Mouse (Mus musculus): ENCODE measurements around the gene Mkln1. TPM values are rescaled to one million over a fixed set of nuclear protein-coding genes. Genes with fewer than 3 reads are reported as not detected.

Mkln1 gene
- polyA plus RNA-seq, 1 experiment from 2014 or later: 207 TPM

DNA sequence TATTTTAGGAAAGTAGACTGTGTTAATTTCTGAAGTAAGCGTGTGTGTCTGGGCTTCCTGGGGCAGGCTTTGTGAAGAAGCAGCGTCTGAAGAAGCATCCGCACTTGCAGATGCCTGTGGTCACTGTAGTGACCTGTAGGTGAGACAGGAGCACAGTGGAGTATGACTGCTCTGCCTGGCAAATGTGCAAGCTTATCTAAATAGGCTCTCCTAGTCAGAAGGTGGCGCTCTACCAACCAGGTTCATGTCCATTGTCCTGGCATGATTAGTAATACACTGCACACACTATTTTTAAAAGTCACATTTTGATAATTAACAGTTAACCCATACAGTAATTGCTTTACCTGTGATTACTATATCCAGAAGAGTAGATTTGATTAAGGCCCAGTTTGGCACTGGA is 79.7 kb downstream of the Mkln1 start:
- 78% methylated on average over 4 of the region's 4 CpGs for WGBS

DNA sequence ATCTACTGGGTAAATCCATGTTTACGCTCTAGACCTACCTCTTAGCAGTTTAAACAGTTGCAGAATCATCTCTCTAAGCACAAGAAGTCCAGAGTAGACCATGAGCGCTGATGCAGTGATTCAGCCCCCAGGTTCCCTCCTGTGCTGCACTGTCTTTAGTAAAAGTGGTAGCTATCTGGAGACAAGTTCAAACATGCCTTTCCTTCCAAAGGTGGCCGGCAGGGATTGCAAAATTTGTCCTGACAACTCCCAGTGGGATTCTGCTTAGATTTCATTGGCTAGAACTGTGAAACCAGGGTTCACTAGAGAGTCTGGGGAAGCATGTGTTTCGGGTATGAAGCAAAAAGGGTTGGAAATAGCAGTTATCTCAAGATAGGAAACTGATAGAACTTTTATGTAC is 81.5 kb downstream of the Mkln1 start:
- H3K27ac ChIP-seq: no peak overlapping the region
- no peak overlapping the region for H3K9ac ChIP-seq (replicated peaks)
- H3K4me1 ChIP-seq (replicated peaks): 0 out of 2 replicates have a peak, but pooled peaks cover under 1% of the 10 kb centered on the region
- no peaks in the 10 kb centered on the region for H3K9me3 ChIP-seq
- H3K4me2 ChIP-seq: no peak overlapping the region
- no peak overlapping the region for H3K4me3 ChIP-seq (replicated peaks)
- H3K27me3 ChIP-seq: no peaks in the 10 kb centered on the region
- peaks cover 30% of the 10 kb centered on the region for H3K36me3 ChIP-seq
- no peak for ATAC-seq (ENCODE audit: insufficient number of reproducible peaks, insufficient read depth, low FRiP score, low TSS enrichment, low read depth)
- 86% methylated on average over 4 of the region's 4 CpGs for WGBS

More for the DNA sequence above, 79.7 kb downstream of the Mkln1 start:
- H3K9me3 ChIP-seq: no peaks in the 10 kb centered on the region
- H3K9ac ChIP-seq (replicated peaks): no peak overlapping the region
- H3K4me2 ChIP-seq: no peak overlapping the region
- peaks cover 41% of the 10 kb centered on the region for H3K36me3 ChIP-seq
- no peak overlapping the region for H3K4me3 ChIP-seq (replicated peaks)
- no peaks in the 10 kb centered on the region for H3K4me1 ChIP-seq (replicated peaks)
- H3K27me3 ChIP-seq: no peaks in the 10 kb centered on the region
- no peak for ATAC-seq (ENCODE audit: insufficient number of reproducible peaks, insufficient read depth, low FRiP score, low TSS enrichment, low read depth)
- H3K27ac ChIP-seq: no peak overlapping the region

DNA sequence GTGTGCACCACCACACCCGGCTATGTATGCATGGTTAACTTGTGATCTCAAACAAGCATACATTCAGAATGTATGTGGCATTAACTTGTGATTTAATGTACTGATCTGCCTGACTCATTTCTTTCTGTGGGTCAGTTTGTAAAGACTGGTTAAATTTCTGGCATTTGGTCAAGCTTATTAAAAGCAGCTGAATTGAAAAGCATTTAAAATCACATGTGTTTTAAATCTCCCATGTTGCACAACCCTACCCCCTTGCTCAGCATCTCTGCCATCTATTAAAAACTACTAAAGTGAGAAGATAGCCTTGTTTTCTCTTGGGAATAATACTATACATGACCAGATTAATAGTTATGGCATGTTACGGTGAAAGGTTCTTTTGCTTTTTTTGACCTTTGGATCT is 88.1 kb downstream of the Mkln1 start:
- 67% methylated on average over 2 of the region's 2 CpGs for WGBS
- no peaks in the 10 kb centered on the region for H3K9me3 ChIP-seq
- H3K4me3 ChIP-seq (replicated peaks): no peak overlapping the region
- no peak for ATAC-seq (ENCODE audit: insufficient number of reproducible peaks, insufficient read depth, low FRiP score, low TSS enrichment, low read depth)
- H3K36me3 ChIP-seq: peaks cover 34% of the 10 kb centered on the region
- no peak overlapping the region for H3K9ac ChIP-seq (replicated peaks)
- H3K4me1 ChIP-seq (replicated peaks): 0 out of 2 replicates have a peak, but pooled peaks cover 3% of the 10 kb centered on the region
- no peak overlapping the region for H3K27ac ChIP-seq
- H3K27me3 ChIP-seq: no peaks in the 10 kb centered on the region
- no peak overlapping the region for H3K4me2 ChIP-seq

GRCm38 (mm10) chr6:31489950-31490349 is 91.4 kb downstream of the Mkln1 start:
- Histone ChIP-seq H3K4me2 (no peak overlapping the region), H3K9me3 (no peaks in the 10 kb centered on the region), H3K27ac (no peak overlapping the region), H3K4me3 (replicated peaks) (no peak overlapping the region), H3K36me3 (peaks cover 42% of the 10 kb centered on the region), H3K9ac (replicated peaks) (no peak overlapping the region), H3K4me1 (replicated peaks) (0 out of 2 replicates have a peak, but pooled peaks cover 3% of the 10 kb centered on the region), H3K27me3 (no peaks in the 10 kb centered on the region)
- no peak for ATAC-seq (ENCODE audit: insufficient number of reproducible peaks, insufficient read depth, low FRiP score, low TSS enrichment, low read depth)
- WGBS: 92% methylated on average over 7 of the region's 7 CpGs

DNA sequence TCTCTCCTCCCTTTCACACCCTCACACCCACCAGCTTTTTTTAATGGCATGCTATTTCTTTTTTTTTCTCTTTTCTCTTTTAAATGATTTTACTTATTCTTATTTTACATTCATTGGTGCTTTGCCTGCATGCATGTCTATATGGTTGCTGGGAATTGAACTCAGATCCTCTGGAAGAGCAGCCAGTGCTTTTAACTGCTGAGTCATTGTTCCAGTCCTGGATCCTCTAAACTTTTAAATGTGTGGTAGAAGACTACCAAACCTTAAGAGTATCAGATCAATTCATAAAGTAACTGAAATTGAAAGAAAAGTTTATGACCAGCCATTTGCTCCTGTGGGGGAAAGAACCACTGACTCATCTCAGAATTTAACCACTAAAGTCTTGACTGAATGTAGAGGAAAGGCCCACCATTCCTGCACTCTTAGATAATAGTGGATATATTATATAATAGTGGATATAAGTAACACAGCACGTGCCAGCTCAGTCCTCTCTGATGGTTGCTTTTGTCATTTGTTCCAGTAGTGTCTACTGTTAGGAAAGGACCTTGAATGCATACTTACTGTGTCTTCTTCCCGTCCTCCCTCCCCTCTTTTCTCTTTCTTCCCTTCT is 96.7 kb downstream of the Mkln1 start:
- Histone ChIP-seq H3K4me2 (no peak overlapping the region), H3K9ac (replicated peaks) (no peak overlapping the region), H3K9me3 (no peaks in the 10 kb centered on the region), H3K4me1 (replicated peaks) (no peaks in the 10 kb centered on the region), H3K4me3 (replicated peaks) (no peak overlapping the region), H3K27me3 (no peaks in the 10 kb centered on the region), H3K36me3 (peaks cover 50% of the 10 kb centered on the region), H3K27ac (no peak overlapping the region)
- ATAC-seq (ENCODE audit: insufficient number of reproducible peaks, insufficient read depth, low FRiP score, low TSS enrichment, low read depth): no peak
- 90% methylated on average over 2 of the region's 2 CpGs for WGBS

DNA sequence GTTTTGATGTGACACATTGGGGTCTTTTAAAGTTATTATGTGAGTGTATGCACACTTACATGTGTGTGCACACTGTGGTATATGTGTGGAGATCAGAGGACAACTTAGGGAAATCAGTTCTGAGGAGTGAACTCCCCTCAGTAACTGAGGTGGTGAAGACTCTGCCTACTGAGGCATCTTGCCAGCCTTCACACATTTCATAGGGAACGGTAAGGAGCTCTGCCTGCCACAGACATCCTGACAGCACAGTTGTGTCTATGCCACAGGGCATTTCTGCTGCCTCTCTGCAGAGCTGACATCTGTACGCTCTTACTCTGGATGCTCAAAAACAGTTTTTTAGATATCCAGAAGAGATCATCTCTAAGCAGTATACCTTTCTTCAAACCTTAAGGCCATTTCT is 97.7 kb downstream of the Mkln1 start:
- Histone ChIP-seq H3K4me1 (replicated peaks) (no peaks in the 10 kb centered on the region), H3K9ac (replicated peaks) (no peak overlapping the region), H3K4me2 (no peak overlapping the region), H3K27me3 (no peaks in the 10 kb centered on the region), H3K27ac (no peak overlapping the region), H3K36me3 (peaks cover 41% of the 10 kb centered on the region), H3K9me3 (no peaks in the 10 kb centered on the region), H3K4me3 (replicated peaks) (no peak overlapping the region)
- ATAC-seq (ENCODE audit: insufficient number of reproducible peaks, insufficient read depth, low FRiP score, low TSS enrichment, low read depth): no peak
- WGBS: 95% methylated on average over 2 of the region's 2 CpGs

- no peak overlapping the region for H3K4me2 ChIP-seq
- 90% methylated on average over 10 of the region's 10 CpGs for WGBS
- peaks cover 64% of the 10 kb centered on the region for H3K36me3 ChIP-seq
- ATAC-seq (ENCODE audit: insufficient number of reproducible peaks, insufficient read depth, low FRiP score, low TSS enrichment, low read depth): no peak
- H3K9ac ChIP-seq (replicated peaks): no peak overlapping the region
- no peaks in the 10 kb centered on the region for H3K27me3 ChIP-seq
- no peak overlapping the region for H3K27ac ChIP-seq
- no peak overlapping the region for H3K4me3 ChIP-seq (replicated peaks)
- no peaks in the 10 kb centered on the region for H3K9me3 ChIP-seq
- H3K4me1 ChIP-seq (replicated peaks): no peaks in the 10 kb centered on the region
Observed at GRCm38 (mm10) chr6:31499836-31500235, 101.3 kb downstream of the Mkln1 start.

DNA sequence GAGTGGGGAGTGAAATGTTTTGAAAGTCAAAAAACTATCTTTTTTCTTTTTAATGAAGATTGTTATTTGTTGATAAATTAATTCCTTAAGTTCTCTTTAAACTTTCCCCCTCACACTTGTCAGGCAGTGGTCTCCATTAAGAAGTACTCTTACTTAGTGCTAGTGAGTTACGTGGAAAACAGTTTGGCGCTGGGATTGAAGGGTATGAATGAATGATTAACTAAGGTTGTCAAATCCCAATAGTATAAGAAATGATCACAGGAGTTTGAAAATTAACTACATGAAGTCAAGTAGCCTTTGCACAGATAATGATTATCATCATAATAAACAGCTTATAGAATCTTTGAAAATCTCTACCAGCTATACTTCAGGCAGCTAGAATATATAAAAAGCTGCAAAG is 101.7 kb downstream of the Mkln1 start:
- Histone ChIP-seq H3K27ac (no peak overlapping the region), H3K9me3 (no peaks in the 10 kb centered on the region), H3K27me3 (no peaks in the 10 kb centered on the region), H3K4me1 (replicated peaks) (no peaks in the 10 kb centered on the region), H3K4me3 (replicated peaks) (no peak overlapping the region), H3K9ac (replicated peaks) (no peak overlapping the region), H3K4me2 (no peak overlapping the region), H3K36me3 (peaks cover 60% of the 10 kb centered on the region)
- WGBS: 91% methylated on average over 2 of the region's 2 CpGs
- no peak for ATAC-seq (ENCODE audit: insufficient number of reproducible peaks, insufficient read depth, low FRiP score, low TSS enrichment, low read depth)

DNA sequence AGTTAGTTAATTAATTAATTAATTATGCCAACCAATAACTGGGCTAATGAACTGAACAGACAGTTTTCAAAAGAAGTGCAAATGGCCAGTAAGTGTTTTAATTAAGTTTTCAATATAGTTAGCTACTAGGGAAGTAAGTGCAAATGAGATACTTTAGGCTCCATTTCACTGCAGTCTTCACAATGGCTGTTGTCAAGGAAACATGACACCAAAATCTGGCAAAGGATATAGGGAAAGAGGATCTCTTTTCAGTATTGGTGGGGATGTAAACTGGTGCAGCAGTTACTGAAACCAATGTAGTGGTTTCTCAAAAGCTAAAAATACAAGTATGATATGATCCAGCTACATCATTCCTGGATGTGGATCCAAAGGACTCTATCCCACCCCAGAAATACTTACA is 102.2 kb downstream of the Mkln1 start:
- no peaks in the 10 kb centered on the region for H3K27me3 ChIP-seq
- H3K9ac ChIP-seq (replicated peaks): no peak overlapping the region
- no peak for ATAC-seq (ENCODE audit: insufficient number of reproducible peaks, insufficient read depth, low FRiP score, low TSS enrichment, low read depth)
- no peaks in the 10 kb centered on the region for H3K4me1 ChIP-seq (replicated peaks)
- peaks cover 56% of the 10 kb centered on the region for H3K36me3 ChIP-seq
- no peak overlapping the region for H3K27ac ChIP-seq
- H3K9me3 ChIP-seq: no peaks in the 10 kb centered on the region
- H3K4me3 ChIP-seq (replicated peaks): no peak overlapping the region
- H3K4me2 ChIP-seq: no peak overlapping the region

GRCm38 (mm10) chr6:31502614-31503013 is 104.1 kb downstream of the Mkln1 start:
- Histone ChIP-seq H3K9ac (replicated peaks) (no peak overlapping the region), H3K4me2 (no peak overlapping the region), H3K27me3 (no peaks in the 10 kb centered on the region), H3K27ac (no peak overlapping the region), H3K4me3 (replicated peaks) (no peak overlapping the region), H3K9me3 (no peaks in the 10 kb centered on the region), H3K4me1 (replicated peaks) (no peaks in the 10 kb centered on the region), H3K36me3 (peaks cover 43% of the 10 kb centered on the region)
- ATAC-seq (ENCODE audit: insufficient number of reproducible peaks, insufficient read depth, low FRiP score, low TSS enrichment, low read depth): no peak
- 89% methylated on average over 2 of the region's 2 CpGs for WGBS

GRCm38 (mm10) chr6:31513726-31514125 is 115.2 kb downstream of the Mkln1 start:
- Histone ChIP-seq H3K9me3 (no peaks in the 10 kb centered on the region), H3K4me3 (replicated peaks) (no peak overlapping the region), H3K4me2 (no peak overlapping the region), H3K27ac (no peak overlapping the region), H3K27me3 (no peaks in the 10 kb centered on the region), H3K36me3 (peaks cover 28% of the 10 kb centered on the region; the same call in 1 of the 2 replicates), H3K4me1 (replicated peaks) (no peaks in the 10 kb centered on the region), H3K9ac (replicated peaks) (no peak overlapping the region)
- 66% methylated on average over 6 of the region's 6 CpGs for WGBS
- ATAC-seq (ENCODE audit: insufficient number of reproducible peaks, insufficient read depth, low FRiP score, low TSS enrichment, low read depth): no peak

DNA sequence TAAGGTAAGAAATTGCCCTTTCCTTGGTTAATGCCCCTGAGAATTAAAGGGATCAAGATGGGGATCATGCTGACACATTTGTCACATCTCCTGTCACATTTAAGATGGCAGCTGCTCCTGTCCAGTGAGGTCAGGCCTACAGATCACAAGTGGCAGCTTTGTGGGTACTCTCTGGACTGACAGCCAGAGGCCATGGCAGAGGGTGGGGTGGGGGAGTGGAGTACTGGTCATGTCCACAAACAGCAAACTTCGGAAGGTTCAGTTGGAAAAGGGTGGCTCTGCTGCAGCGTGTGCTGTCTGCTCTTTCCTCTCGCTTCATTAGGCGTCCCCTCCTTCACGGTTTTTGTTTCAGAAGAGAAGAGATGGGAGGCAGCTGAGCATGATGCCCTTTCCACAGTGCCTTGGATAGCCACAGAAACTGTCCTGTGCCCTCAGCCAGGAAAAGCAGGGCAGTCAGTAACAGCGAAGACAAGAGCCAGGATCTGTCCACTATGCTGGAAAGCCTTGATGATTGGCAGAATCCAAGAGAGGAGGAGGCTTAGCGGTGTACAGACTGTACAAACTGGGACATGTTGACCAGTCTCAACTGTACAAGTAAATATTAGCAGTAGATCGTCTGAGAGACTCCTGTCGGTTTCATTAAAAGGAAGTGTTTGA is 119.3 kb downstream of the Mkln1 start:
- ATAC-seq (ENCODE audit: insufficient number of reproducible peaks, insufficient read depth, low FRiP score, low TSS enrichment, low read depth): no peak

More for the DNA sequence above, 119.3 kb downstream of the Mkln1 start:
- Histone ChIP-seq H3K4me3 (replicated peaks) (no peak overlapping the region), H3K4me2 (no peak overlapping the region), H3K9me3 (no peaks in the 10 kb centered on the region), H3K9ac (replicated peaks) (no peak overlapping the region), H3K4me1 (replicated peaks) (0 out of 2 replicates have a peak, but pooled peaks cover 5% of the 10 kb centered on the region), H3K27me3 (no peaks in the 10 kb centered on the region), H3K27ac (no peak overlapping the region), H3K36me3 (peaks cover 11% of the 10 kb centered on the region; the same call in 1 of the 2 replicates)
- WGBS: 86% methylated on average over 9 of the region's 9 CpGs
